Mouse (Mus musculus) heart, adult 2 months (tissue): ENCODE data around the gene Zkscan14. TPM values are rescaled to one million over a fixed set of nuclear protein-coding genes. Genes with fewer than 3 reads are reported as not detected.

Source experiments
- DNase-seq, 2 experiments: peaks; one replicate each; pipeline ENCODE4 v3.0.0; 2021
- H3K27ac ChIP-seq: fragments of 200-600 bp; 2 replicates; pipeline ENCODE4 v1.8.1; 2022
- H3K27me3 ChIP-seq: fragments of 200-500 bp; 2 replicates; pipeline ENCODE4 v1.6.1; 2012; ENCODE audit warnings: mild to moderate bottlenecking, low read length, inconsistent platforms, mixed read lengths; ENCODE audit not compliant: control insufficient read depth, insufficient read depth
- H3K36me3 ChIP-seq: fragments of 200-500 bp; 2 replicates; pipeline ENCODE4 v1.6.1; 2012; ENCODE audit warnings: low read length, inconsistent platforms; ENCODE audit not compliant: control insufficient read depth, insufficient read depth
- H3K4me1 ChIP-seq: fragments of 200-500 bp; 2 replicates; pipeline ENCODE4 v1.6.1; 2011; ENCODE audit warnings: low read length; ENCODE audit not compliant: control insufficient read depth, insufficient read depth
- H3K4me3 ChIP-seq: fragments of 200-600 bp; 2 replicates; pipeline ENCODE4 v1.8.1; 2022
- H3K79me2 ChIP-seq: fragments of 200-500 bp; replicated peaks from 2 replicates; pipeline ENCODE4 v1.6.1; 2012; ENCODE audit warnings: mild to moderate bottlenecking, inconsistent platforms, low read length, moderate library complexity, mixed read lengths; ENCODE audit not compliant: control insufficient read depth, insufficient read depth
- H3K9ac ChIP-seq: fragments of 200-500 bp; 2 replicates; pipeline ENCODE4 v1.6.1; 2012; ENCODE audit warnings: low read depth, mild to moderate bottlenecking, control low read depth, inconsistent platforms, low read length, mixed read lengths
- CTCF ChIP-seq: fragments of 200-600 bp; IDR thresholded peaks from 2 replicates; pipeline ENCODE4 v1.8.1; 2022; ENCODE audit warnings: antibody characterized with exemption, mild to moderate bottlenecking, moderate library complexity
- EP300 ChIP-seq: fragments of 200-500 bp; IDR thresholded peaks from 2 replicates; pipeline ENCODE4 v1.6.1; 2011; ENCODE audit warnings: low read depth, low read length, control low read depth; ENCODE audit not compliant: insufficient read depth
- POLR2A ChIP-seq: fragments of 200-500 bp; IDR thresholded peaks from 2 replicates; pipeline ENCODE4 v1.6.1; 2011; ENCODE audit warnings: mild to moderate bottlenecking, low read depth, low read length, control low read depth; ENCODE audit not compliant: insufficient read depth
- WGBS: fragments of 180-500 bp; shearing (Covaris S2); methylation state at CpG from one replicate; pipeline ENCODE4 v1.1.7; 2018; 5-methylcytosine and 5-hydroxymethylcytosine counted together
- intact Hi-C: fragments of 180-260 bp; cut with DNase I; formaldehyde crosslinking; loops from one replicate; pipeline ENCODE4 v1.15.1; 2025
- polyA plus RNA-seq: library from polyadenylated mRNA; depleted of rRNA; stranded (reverse); fragments of >200 nt; gene quantifications from 2 replicates; pipeline ENCODE4 v1.2.3, GENCODE M21; 2012
- total RNA-seq, 2 experiments: library from RNA; stranded (reverse); gene quantifications; 2 replicates each; pipeline ENCODE4 v1.2.3; 2021

Gene Zkscan14
- total and polyA plus RNA-seq, 3 experiments, result 2.5 to 6.9 (median 6.3) TPM

DNA sequence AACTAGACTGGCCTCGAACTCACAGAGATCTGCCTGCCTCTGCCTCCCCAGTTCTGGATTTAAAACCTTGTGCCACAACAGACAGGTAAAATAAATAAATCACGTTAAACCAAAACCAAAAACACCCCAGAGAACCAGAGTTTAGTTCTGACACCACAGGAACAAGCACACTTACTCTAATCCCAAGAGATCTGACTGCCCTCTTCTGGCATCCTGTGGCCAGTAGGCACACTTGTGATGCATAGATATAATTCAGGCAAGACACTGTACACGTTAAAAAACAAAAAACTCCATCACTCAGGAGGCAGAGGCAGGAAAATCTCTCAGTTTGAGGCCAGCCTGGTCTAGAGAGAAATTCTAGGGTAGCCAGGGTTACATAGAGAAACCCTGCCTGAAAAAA lies 778 bp upstream of the Zkscan14 start:
- no peak for DNase-seq
- peaks cover 8% of the 10 kb centered on the region for H3K4me1 ChIP-seq
- TF ChIP-seq POLR2A, result no peak
- H3K36me3 ChIP-seq, result peaks cover 5% of the 10 kb centered on the region; the same call in 1 of the 2 replicates
- WGBS, result 47% methylated on average over 3 of the region's 3 CpGs
- peaks cover 2% of the 10 kb centered on the region; the same call in 1 of the 2 replicates for H3K79me2 ChIP-seq
- no peak overlapping the region for H3K9ac ChIP-seq
- H3K27ac ChIP-seq, result no peak overlapping the region
- no peak overlapping the region for H3K4me3 ChIP-seq
- no peaks in the 10 kb centered on the region for H3K27me3 ChIP-seq
- intact Hi-C loops, result loop anchor here (5.0 kb wide), 1 partner anchor 80 kb away; the partner anchor contains the start of gene Zscan25

DNA sequence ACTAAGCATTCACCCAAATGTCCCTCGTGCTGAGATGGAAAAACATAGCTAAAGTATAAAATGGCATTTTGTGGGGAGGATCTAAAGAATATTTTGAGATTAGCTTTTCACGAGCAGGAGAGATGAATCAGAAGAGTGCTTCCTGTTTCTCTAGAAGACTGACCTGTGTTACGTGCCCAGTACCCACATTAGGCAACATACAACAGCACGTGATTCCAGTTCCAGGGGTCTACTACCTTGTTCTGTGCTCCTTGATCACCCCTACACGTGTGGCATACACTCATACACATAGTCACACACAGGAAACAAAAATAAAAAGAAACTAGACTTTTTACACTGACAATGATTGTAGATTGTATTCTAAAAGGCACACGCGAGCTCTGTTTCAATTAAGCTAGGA lies 1.3 kb downstream of the Zkscan14 start:
- no peak overlapping the region for H3K9ac ChIP-seq
- H3K79me2 ChIP-seq, result no peaks in the 10 kb centered on the region
- no peak overlapping the region for H3K27ac ChIP-seq
- intact Hi-C loops, result loop anchor here (2.0 to 5.0 kb wide), 2 partner anchors 60 to 82 kb away; partner anchors contain the start of genes Bud31, Pdap1 and Zscan25
- 68% methylated on average over 7 of the region's 7 CpGs for WGBS
- H3K27me3 ChIP-seq, result no peaks in the 10 kb centered on the region
- peaks cover 5% of the 10 kb centered on the region; the same call in 1 of the 2 replicates for H3K36me3 ChIP-seq
- no peak for TF ChIP-seq CTCF
- no peak for TF ChIP-seq EP300
- no peak for TF ChIP-seq POLR2A
- H3K4me1 ChIP-seq, result peaks cover 4% of the 10 kb centered on the region
- peak overlapping the region; percentile 91 for H3K4me3 ChIP-seq
- no peak for DNase-seq

DNA sequence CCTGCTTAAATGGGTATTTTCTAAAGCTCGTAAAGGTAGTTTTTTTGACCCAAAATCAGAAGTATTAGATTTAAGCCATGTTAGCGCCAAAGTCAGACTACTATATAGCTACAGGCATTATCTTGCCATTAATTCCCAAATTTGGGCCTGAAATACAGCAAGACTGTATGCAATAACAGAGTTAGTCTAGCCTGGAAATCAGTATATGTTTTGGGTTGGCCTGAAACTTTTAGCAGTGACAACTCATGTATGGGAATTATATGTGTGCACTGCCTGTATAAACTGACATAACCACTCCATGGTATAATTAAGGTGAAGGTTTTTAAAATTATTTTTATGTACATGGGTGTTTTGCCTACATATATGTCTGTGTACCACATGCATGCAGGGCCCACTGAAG lies 9.7 kb downstream of the Zkscan14 start, which contains the start of gene Atp5j2:
TSS of gene Atp5j2 (minus strand) at position 101 of the 400 bp plus-strand sequence.
- no peak for TF ChIP-seq CTCF
- TF ChIP-seq EP300, result no peak
- TF ChIP-seq POLR2A, result no peak
- Histone ChIP-seq H3K4me3 (peak within 1 kb of the TSS; percentile 79), H3K9ac (peak within 1 kb of the TSS; percentile 80), H3K36me3 (peaks cover 14% of the 10 kb centered on the region), H3K27me3 (no peaks in the 10 kb centered on the region), H3K79me2 (peaks cover 6% of the 10 kb centered on the region), H3K27ac (peak within 1 kb of the TSS; percentile 94), H3K4me1 (peaks cover 9% of the 10 kb centered on the region)
- whole genome bisulfite sequencing, result 91% methylated on average over 2 of the region's 2 CpGs
- intact Hi-C loops, result loop anchor here (1.0 to 2.0 kb wide), 3 partner anchors 12 to 39 kb away; partner anchors contain the start of genes Cpsf4, Ptcd1, Zfp655 and Zkscan5
- DNase-seq, result no peak

DNA sequence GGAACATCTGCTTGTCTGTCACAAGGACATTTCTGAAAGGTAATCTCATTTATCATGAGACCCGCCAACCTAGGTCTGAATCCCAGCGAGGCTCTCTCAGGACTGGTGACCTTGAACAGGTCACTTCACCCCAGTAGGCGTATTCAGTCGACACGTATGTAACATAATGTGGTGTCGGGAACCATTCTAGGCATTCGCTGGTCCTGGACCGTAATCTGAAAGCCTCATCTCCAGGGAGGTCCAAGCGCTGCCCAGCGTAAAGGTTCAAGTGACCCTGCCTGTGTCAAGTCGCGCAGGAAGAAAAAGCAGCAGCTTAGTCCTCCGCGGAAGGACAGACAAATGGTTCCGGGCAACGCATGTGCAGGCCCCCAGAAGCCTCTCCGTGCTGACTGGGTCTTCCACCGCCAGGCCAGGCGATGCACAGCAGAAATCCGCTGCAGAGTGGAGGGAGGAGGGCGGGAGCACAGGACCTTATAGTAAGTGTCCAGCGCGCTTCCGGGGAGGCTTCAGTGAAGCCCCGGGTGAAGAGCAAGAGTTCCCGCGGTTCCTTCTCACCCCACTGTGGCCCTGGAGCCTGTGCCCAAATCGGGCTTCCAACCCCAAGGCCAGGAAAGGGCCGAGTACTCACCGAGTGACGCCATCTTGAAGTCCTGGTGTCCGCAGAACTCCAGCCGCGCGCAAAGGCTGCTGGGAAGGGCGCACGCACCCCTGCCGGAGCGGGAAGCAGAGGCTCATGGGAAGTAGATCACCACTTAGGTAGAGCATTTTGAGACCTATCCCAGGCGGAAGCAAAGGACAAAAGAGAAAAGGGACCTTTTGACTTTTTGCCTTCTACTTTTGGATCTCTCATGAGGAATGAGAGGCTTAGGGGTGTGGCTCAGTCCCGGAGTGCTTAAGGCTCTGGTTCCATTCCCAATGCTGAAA lies 10.5 kb downstream of the Zkscan14 start:
- under 1% methylated on average over 40 of the region's 41 CpGs for WGBS
- intact Hi-C loops, result loop anchor here (1.0 to 2.0 kb wide), 3 partner anchors 13 to 40 kb away; partner anchors contain the start of genes Cpsf4, Ptcd1, Zfp655 and Zkscan5
- peaks cover 19% of the 10 kb centered on the region for H3K36me3 ChIP-seq

DNA sequence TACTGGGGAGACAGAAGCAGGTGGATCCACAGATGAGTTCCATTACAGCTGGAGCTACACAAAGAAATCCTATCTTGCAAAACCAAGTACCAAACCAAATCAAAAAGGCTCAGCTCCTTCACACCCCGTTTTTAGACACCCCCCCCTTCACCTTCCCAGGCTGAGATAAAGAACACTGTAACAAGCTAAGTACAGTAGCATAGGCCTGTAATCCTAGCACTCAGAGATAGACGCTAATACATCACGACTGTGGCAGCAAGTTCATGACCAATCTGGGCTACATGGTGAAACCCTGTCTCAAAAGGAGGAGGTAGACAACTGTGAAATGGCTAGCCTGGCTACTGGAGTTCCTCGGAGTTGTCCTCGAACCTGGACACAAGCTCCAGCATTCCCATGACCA lies 11.3 kb downstream of the Zkscan14 start:
- H3K79me2 ChIP-seq, result peaks cover 6% of the 10 kb centered on the region
- peaks cover 19% of the 10 kb centered on the region for H3K36me3 ChIP-seq
- H3K4me1 ChIP-seq, result peaks cover 12% of the 10 kb centered on the region
- WGBS, result 17% methylated on average over 5 of the region's 5 CpGs
- TF ChIP-seq EP300 (no peak), POLR2A (no peak), CTCF (no peak)
- H3K27me3 ChIP-seq, result no peaks in the 10 kb centered on the region
- peak overlapping the region; percentile 79 for H3K4me3 ChIP-seq
- no peak for DNase-seq
- intact Hi-C loops, result loop anchor here (2.0 kb wide), 1 partner anchor 24 kb away; the partner anchor contains the start of genes Cpsf4 and Ptcd1
- peak overlapping the region; percentile 94 for H3K27ac ChIP-seq
- peak overlapping the region; percentile 80 for H3K9ac ChIP-seq

More for the DNA sequence above, 10.5 kb downstream of the Zkscan14 start:
- DNase-seq, result peak; percentile 93 to 94
- Histone ChIP-seq H3K4me3 (peak overlapping the region; percentile 79), H3K27me3 (no peaks in the 10 kb centered on the region), H3K4me1 (peaks cover 11% of the 10 kb centered on the region), H3K79me2 (peaks cover 6% of the 10 kb centered on the region), H3K9ac (peak overlapping the region; percentile 80), H3K27ac (peak overlapping the region; percentile 94)
- no peak for TF ChIP-seq CTCF
- TF ChIP-seq POLR2A, result peak; percentile 94
- peak; percentile 42; the same call in 1 of the 2 replicates for TF ChIP-seq EP300
